Mouse (Mus musculus): ENCODE results near the gene Rab33b.

Gene Rab33b

DNA sequence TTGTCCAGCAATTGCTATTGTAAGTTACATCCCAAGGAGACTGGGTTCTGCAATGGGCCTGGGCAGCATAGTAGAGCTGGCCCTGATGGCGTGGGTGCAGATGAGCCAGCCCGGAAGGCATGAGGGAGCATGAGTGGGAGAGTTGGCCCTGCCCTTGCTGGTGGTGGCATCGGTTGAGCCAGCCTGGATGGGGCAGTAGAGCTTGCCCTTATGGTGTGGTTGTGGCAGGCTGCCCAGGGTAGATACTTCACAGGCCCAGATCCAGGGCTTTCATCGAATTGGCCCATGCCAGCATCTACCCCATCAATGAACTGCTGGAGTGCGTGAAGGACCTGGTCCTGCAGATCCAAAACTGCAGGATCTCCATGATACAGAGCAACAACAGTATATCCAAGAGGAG is 28.3 kb downstream of the Rab33b start:
- DNase-seq, result peak; percentile 64 to 74

GRCm38 (mm10) chr3:51517467-51517866 is 33.7 kb downstream of the Rab33b start:
- DNase-seq, result no peak

DNA sequence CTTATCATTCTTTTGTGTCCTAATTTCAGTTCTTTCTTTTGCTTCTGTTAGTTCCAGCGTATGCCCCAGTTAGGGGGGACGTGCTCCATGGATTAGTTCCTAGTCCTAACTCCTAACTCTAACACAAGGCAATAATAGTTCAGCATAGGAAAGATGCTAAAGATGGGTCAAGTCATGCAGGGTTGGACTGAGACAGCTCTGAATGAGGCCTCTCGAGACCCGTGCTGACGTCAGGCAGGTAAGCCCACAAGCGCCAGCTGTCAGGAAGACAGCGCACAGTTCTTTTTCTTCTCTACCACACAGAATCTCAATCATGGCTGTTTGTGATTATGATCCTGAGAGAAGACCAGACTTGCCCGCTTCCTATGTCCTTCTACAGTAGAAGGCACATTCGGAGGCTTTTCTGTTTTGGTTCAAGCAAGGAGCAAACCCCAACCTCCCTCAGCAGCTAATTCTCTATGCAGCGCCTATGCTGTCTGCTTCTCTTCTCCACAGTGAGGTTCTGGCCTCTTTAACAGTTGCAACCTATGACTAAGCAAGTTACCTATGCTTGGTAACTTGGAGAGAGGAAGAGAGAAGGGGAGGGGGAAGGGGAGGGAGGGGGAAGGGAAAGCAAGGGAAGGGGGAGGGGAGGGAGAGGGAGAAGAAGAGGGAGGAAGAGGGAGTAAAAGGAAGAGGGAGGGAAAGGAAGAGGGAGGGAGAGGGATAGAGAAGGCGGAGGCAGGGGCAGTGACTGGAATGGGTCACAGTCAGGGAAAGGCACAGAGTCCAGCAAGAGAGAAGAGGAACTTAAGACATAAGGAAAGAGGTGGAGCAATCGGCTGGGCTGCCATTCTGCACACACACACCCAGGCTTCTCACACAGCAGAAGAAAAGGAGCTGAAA is 34.4 kb downstream of the Rab33b start:
- DNase-seq, result no peak

DNA sequence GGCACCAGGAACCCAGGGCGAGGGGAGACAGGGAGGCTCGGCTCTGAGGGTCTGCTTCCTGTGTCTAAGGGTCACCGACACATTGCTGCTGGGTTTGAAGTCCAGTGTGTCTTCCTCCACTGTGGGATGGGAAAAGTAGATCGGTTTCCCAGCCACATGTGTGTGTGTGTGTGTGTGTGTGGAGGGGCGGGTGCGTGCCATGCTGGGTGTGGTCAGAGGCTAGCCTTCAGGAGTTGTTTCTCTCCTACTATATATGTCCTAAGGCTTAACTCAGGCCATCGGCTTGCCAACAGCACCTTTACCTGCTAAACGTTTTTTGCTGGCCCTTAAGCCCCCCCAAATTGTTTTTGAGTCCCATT is 35.0 kb downstream of the Rab33b start:
- no peak for DNase-seq

DNA sequence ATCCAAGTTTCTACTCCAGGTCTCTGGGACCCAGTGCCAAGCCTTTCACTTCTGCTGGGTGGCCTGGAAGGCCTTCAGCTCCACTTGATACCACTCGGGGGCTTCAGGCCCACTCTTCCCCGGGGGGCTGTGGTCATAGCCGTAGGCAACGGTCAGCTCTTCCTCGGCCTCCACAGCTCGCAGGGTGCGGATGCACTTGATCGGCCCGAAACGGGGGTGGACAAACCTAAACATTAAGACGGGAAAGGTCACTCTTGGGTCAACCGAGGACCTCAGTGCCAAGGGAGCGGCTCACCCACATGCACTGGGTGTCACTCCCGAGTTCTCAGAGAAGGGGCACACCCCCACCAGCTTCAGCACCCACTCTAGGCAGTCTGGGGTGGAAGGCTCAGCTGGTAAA is 37.5 kb downstream of the Rab33b start:
- no peak for DNase-seq

GRCm38 (mm10) chr3:51525186-51525785 is 41.6 kb downstream of the Rab33b start:
- peak; percentile 81 to 82 for DNase-seq

GRCm38 (mm10) chr3:51526891-51527290 is 43.2 kb downstream of the Rab33b start:
- no peak for DNase-seq

- peak; percentile 94 to 95 for DNase-seq
These were observed 48.0 kb downstream of the Rab33b start for GRCm38 (mm10) chr3:51531473-51532281.

DNA sequence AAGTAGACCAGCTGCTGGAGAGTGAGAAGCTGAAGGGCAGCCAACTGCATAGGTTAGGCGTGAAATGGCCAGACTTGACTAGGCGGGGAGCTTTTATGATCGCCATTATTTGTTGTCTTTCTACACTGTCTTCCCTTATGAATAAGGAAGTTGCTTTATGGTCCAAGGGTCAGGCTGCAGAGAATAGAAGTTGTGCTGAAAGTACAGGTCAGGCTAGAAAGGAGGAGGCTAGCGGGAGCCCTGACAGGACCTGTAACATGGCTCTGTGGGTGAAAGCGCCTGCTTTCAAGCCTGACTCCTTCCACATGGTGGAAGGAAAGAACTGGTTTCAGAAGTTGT is 48.5 kb downstream of the Rab33b start:
- no peak for DNase-seq

- peak in 1 of 2 experiments; percentile 47 for DNase-seq
These were observed 49.9 kb downstream of the Rab33b start for GRCm38 (mm10) chr3:51533573-51533972.

DNA sequence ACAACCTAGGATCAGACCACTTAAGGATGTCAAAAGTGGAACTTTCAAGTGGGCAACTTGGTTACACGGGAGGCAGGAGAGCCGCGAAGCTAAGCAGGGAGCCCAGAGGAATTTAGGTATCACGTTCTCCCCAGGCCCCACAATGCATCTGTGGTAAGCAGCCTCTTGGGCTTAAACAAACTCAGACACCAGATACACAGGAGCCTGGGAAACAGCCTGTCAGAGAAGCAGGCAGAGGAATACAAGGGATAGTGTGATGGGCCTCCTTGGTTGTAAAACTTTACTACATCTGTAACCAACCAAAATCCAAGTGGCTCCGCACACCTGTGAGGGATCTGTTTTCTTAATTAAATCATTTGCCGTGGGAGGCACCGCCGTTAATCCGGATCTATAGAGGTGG is 50.3 kb downstream of the Rab33b start:
- DNase-seq, result no peak

GRCm38 (mm10) chr3:51539567-51540408 is 56.1 kb downstream of the Rab33b start:
- DNase-seq, result peak; percentile 91 to 94

- no peak for DNase-seq
These were observed 56.9 kb downstream of the Rab33b start for GRCm38 (mm10) chr3:51540659-51541058.

DNA sequence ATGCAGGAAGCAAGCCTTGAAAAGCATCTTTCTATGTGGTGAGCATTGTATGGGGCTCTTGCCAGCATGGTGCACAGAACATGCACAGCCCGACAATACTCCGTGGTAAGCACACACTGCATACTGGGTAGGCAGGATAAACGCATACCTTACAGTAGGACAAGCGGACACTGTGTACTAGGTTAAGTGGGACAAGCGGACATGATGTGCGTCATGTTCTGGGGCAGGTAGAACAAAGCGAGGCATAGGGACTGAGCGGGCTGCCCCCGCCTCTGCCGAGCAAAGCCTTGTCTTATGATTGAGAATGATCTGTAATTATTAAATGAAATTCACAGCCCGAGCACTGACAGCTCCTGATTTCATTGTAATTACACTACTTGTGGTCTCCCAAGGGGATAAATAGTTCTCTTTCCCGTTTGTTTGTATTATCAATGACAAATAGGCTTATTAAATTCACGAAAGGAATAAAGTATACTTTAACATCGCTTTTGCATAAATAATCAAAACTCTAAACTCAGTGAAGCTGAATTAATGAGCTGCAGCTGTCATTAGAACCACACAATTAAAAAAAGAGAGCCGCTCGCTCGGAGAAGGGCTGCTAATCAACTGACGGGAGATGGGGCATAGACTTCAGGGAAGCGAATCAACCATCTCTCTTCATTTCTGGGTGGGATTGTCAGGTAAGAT is 60.9 kb downstream of the Rab33b start:
- DNase-seq, result no peak

Data from cerebellum, postnatal 10 days (tissue).